Mouse (Mus musculus): ENCODE results near the gene Olfr16. TPM values are rescaled to one million over a fixed set of nuclear protein-coding genes. Genes with fewer than 3 reads are reported as not detected.

The Olfr16 gene
- polyA plus RNA-seq, 2 experiments: not detected

DNA sequence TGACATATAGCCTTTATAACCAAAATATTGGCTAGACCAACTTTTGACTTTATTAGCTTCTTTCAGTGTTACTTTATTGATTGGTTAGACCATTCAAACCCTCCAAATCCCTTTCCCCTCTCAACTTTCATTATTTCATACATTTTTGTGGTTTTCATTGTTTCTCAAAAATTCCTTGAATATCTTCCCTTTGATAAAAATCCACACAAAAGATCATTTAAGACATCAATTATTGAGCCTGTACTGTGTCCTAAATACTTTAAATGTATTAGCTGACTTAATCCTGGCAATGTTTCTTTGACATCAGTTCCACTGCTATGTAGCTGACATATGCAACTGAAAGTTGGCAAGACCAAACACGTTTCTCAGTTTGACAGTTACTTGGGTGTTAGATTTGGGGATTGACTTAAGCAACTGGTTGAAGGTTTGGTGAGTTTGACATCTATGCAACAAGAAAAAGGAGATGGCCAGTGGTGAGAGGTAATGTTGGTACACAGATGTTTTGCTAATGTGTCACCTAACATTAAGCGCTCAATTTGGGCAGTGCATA, 1.0 kb downstream of the Olfr16 start:
- Histone ChIP-seq H3K4me2 (ENCODE audit: low read depth) (no peak overlapping the region), H3K9ac (replicated peaks) (no peak overlapping the region), H3K4me3 (ENCODE audit: insufficient read depth in 1 of 2, low read depth in 2 of 2, low read length in 2 of 2) (no peak overlapping the region), H3K27ac (no peak overlapping the region), H3K9me3 (ENCODE audit: control insufficient read depth, low read length) (no peaks in the 10 kb centered on the region), H3K27me3 (ENCODE audit: control insufficient read depth, insufficient read depth, low read length) (no peaks in the 10 kb centered on the region), H3K4me1 (replicated peaks; ENCODE audit: control insufficient read depth in 2 of 2, insufficient read depth in 2 of 2, low read length in 1 of 2) (no peaks in the 10 kb centered on the region), H3K36me3 (replicated peaks; ENCODE audit: control insufficient read depth, insufficient read depth, low read depth) (no peaks in the 10 kb centered on the region)
- DNase-seq (ENCODE audit: low read depth in 3 of 3, low spot score in 3 of 3) (no peak), ATAC-seq (ENCODE audit: insufficient read depth) (no peak)
- 55% methylated on average over 2 of the region's 2 CpGs for WGBS (ENCODE audit: insufficient replicate concordance)
- TF ChIP-seq CTCF (IDR thresholded peaks at IDR 0.05; ENCODE audit: low read depth) (no peak), EP300 (IDR thresholded peaks at IDR 0.05; ENCODE audit: low read depth) (no peak)

DNA sequence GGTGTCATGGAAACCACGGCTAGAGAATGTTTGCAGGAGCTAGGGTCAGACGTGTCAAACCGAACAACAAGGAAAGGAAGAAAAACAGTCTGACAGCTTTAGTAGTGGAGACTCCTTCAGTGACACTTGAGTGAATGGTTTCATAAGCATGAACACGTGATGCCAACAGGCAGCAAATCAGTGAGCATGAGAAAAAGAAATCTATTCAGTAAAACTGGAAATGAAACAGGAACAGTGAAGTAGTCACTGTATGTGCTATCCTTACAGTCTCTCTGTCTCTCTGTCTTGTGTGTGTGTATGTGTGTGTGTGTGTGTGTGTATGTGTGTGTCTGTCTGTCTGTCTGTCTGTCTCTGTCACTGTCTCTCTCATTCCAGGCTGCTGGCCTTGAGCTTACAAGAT, 5.2 kb downstream of the Olfr16 start:
- TF ChIP-seq EP300 (IDR thresholded peaks at IDR 0.05; ENCODE audit: low read depth) (no peak), CTCF (IDR thresholded peaks at IDR 0.05; ENCODE audit: low read depth) (no peak)
- ATAC-seq (ENCODE audit: insufficient read depth) (no peak), DNase-seq (ENCODE audit: low read depth in 3 of 3, low spot score in 3 of 3) (no peak)
- H3K4me1 ChIP-seq (replicated peaks; ENCODE audit: control insufficient read depth in 2 of 2, insufficient read depth in 2 of 2, low read length in 1 of 2): no peaks in the 10 kb centered on the region
- H3K4me2 ChIP-seq (ENCODE audit: low read depth): no peak overlapping the region
- H3K27me3 ChIP-seq (ENCODE audit: control insufficient read depth, insufficient read depth, low read length): no peaks in the 10 kb centered on the region
- no peak overlapping the region for H3K27ac ChIP-seq
- no peak overlapping the region for H3K4me3 ChIP-seq (ENCODE audit: insufficient read depth in 1 of 2, low read depth in 2 of 2, low read length in 2 of 2)
- no peak overlapping the region for H3K9ac ChIP-seq (replicated peaks)
- H3K36me3 ChIP-seq (replicated peaks; ENCODE audit: control insufficient read depth, insufficient read depth, low read depth): no peaks in the 10 kb centered on the region
- no peaks in the 10 kb centered on the region for H3K9me3 ChIP-seq (ENCODE audit: control insufficient read depth, low read length)
- 62% methylated on average over 4 of the region's 4 CpGs for WGBS (ENCODE audit: insufficient replicate concordance)

DNA sequence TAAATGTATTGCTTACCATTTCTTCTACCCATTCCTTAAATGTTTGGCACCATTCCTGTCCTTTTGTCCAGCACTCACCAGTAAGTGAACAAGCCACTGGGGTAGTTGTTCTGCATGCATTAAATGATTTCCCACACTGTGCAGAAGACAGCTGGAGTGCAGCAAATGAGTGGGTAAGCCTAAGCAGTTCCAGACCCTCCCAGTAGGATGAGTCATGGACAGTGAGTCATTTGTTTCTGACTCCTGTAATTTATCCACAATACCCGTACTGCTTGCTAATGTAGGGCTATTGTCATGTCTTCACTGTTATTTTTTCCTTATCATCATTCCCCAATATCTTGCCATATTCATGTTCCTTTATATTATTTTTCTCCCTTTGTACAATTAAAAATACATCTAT, 10.2 kb downstream of the Olfr16 start:
- TF ChIP-seq EP300 (IDR thresholded peaks at IDR 0.05; ENCODE audit: low read depth) (no peak), CTCF (IDR thresholded peaks at IDR 0.05; ENCODE audit: low read depth) (no peak)
- no peaks in the 10 kb centered on the region for H3K9me3 ChIP-seq (ENCODE audit: control insufficient read depth, low read length)
- no peaks in the 10 kb centered on the region for H3K4me1 ChIP-seq (replicated peaks; ENCODE audit: control insufficient read depth in 2 of 2, insufficient read depth in 2 of 2, low read length in 1 of 2)
- no peak overlapping the region for H3K9ac ChIP-seq (replicated peaks)
- H3K27ac ChIP-seq: no peak overlapping the region
- H3K4me2 ChIP-seq (ENCODE audit: low read depth): no peak overlapping the region
- no peaks in the 10 kb centered on the region for H3K27me3 ChIP-seq (ENCODE audit: control insufficient read depth, insufficient read depth, low read length)
- ATAC-seq (ENCODE audit: insufficient read depth) (no peak), DNase-seq (ENCODE audit: low read depth in 3 of 3, low spot score in 3 of 3) (no peak)
- 39% methylated on average over 1 of the region's 1 CpGs for WGBS (ENCODE audit: insufficient replicate concordance)
- no peak overlapping the region for H3K4me3 ChIP-seq (ENCODE audit: insufficient read depth in 1 of 2, low read depth in 2 of 2, low read length in 2 of 2)
- H3K36me3 ChIP-seq (replicated peaks; ENCODE audit: control insufficient read depth, insufficient read depth, low read depth): no peaks in the 10 kb centered on the region

DNA sequence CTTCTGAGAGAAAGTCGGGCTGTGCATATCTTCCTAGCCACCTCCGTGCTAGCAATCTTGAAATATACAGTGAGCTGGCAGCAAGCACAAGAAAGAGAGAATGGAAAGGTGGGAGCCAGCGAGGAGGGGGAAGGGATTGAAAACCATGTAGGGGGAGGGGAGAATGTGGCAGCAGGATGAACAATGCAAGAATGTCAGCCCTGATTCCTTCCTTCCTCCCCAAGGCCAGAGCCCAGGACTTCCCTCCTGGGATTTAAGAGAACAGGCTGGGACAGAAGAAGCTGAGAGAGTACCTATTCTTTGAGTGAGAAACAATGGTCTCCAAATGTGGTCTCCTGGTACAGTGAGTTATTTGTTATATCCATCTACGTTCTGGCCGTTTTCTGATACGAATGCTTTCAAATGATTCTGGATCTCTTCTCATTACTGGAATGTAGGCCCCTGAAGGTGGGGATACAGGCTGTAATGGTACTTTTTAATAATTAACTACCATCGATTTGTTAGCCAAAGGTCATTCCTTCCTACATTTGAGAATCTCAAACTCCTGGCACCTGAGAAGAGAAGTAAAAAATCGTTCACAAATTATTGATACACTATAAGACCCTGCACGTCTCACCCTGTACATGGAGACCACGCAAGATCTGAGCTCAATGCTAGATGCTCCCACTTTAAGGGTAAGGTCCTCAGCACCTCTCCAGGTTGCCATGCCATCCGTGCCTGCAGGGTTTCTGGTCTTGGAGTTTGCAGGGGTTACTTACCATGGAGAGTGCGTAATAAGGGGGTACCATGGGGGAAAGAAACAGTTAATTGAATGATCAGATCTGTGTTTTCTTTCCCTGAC, 39.8 kb downstream of the Olfr16 start:
- H3K4me2 ChIP-seq (ENCODE audit: low read depth): peak overlapping the region; percentile 33
- DNase-seq (ENCODE audit: low read depth in 3 of 3, low spot score in 3 of 3): peak in 1 of 3 experiments; percentile 2
- ATAC-seq (ENCODE audit: insufficient read depth): peak; percentile 43; the same call in 1 of the 2 replicates
- no peak overlapping the region for H3K27ac ChIP-seq
- H3K36me3 ChIP-seq (replicated peaks; ENCODE audit: control insufficient read depth, insufficient read depth, low read depth): no peaks in the 10 kb centered on the region
- H3K4me3 ChIP-seq (ENCODE audit: insufficient read depth in 1 of 2, low read depth in 2 of 2, low read length in 2 of 2): peak overlapping the region; percentile 36 to 52
- H3K27me3 ChIP-seq (ENCODE audit: control insufficient read depth, insufficient read depth, low read length): no peaks in the 10 kb centered on the region
- TF ChIP-seq EP300 (IDR thresholded peaks at IDR 0.05; ENCODE audit: low read depth): no peak
- TF ChIP-seq CTCF (IDR thresholded peaks at IDR 0.05; ENCODE audit: low read depth): no peak
- no peak overlapping the region for H3K9ac ChIP-seq (replicated peaks)
- H3K9me3 ChIP-seq (ENCODE audit: control insufficient read depth, low read length): no peaks in the 10 kb centered on the region
- no peaks in the 10 kb centered on the region for H3K4me1 ChIP-seq (replicated peaks; ENCODE audit: control insufficient read depth in 2 of 2, insufficient read depth in 2 of 2, low read length in 1 of 2)
- WGBS (ENCODE audit: insufficient replicate concordance): 41% methylated on average over 12 of the region's 12 CpGs

DNA sequence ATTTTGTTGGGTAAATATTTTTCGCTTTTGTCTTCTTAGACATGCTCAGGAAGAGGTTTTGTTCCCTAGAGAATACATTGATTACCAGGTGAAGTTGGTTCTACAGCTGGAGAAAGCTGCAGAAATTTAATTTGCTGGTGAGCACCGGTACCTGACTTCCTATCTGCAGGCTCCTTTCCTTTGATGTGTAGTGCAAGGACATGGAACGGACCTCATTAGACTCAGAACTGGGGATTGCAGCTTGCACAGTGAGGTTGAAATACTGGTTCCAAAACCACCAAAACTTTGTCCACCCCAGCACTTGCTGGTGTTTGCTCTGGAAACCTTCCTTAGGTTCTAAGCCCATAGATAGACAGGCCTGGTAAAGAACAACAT, 40.4 kb downstream of the Olfr16 start:
- Histone ChIP-seq H3K4me3 (ENCODE audit: insufficient read depth in 1 of 2, low read depth in 2 of 2, low read length in 2 of 2) (peak overlapping the region; percentile 24 to 36; a peak in 3 of 4 replicates), H3K9me3 (ENCODE audit: control insufficient read depth, low read length) (no peaks in the 10 kb centered on the region), H3K4me1 (replicated peaks; ENCODE audit: control insufficient read depth in 2 of 2, insufficient read depth in 2 of 2, low read length in 1 of 2) (no peaks in the 10 kb centered on the region), H3K36me3 (replicated peaks; ENCODE audit: control insufficient read depth, insufficient read depth, low read depth) (no peaks in the 10 kb centered on the region), H3K4me2 (ENCODE audit: low read depth) (peak overlapping the region; percentile 33; the same call in 1 of the 2 replicates), H3K27me3 (ENCODE audit: control insufficient read depth, insufficient read depth, low read length) (no peaks in the 10 kb centered on the region), H3K27ac (no peak overlapping the region), H3K9ac (replicated peaks) (no peak overlapping the region)
- ATAC-seq (ENCODE audit: insufficient read depth) (no peak), DNase-seq (ENCODE audit: low read depth in 3 of 3, low spot score in 3 of 3) (no peak)
- TF ChIP-seq EP300 (IDR thresholded peaks at IDR 0.05; ENCODE audit: low read depth) (no peak), CTCF (IDR thresholded peaks at IDR 0.05; ENCODE audit: low read depth) (no peak)
- 50% methylated on average over 3 of the region's 3 CpGs for WGBS (ENCODE audit: insufficient replicate concordance)

Other genes starting within 250 kb of the Olfr16 start
- gene Apcs, start 55.4 kb upstream of the Olfr16 start, polyA plus RNA-seq (2012; rRNA removed): 9.8 and 14.4 TPM in 2 replicates
- 48.5 and 64.3 TPM in 2 replicates for gene Apcs, start 55.4 kb upstream of the Olfr16 start, polyA plus RNA-seq (2014; fragmentation: Nextera tagmentation; extraction: Ambion mirVana)
- gene Olfr1408, start 187.0 kb downstream of the Olfr16 start, polyA plus RNA-seq (2012; rRNA removed): not detected in 2 replicates
- gene Olfr1408, start 187.0 kb downstream of the Olfr16 start, polyA plus RNA-seq (2014; fragmentation: Nextera tagmentation; extraction: Ambion mirVana): not detected in 2 replicates
- gene Olfr1406, start 240.2 kb downstream of the Olfr16 start, polyA plus RNA-seq (2012; rRNA removed): not detected in 2 replicates
- not detected in 2 replicates for gene Olfr1406, start 240.2 kb downstream of the Olfr16 start, polyA plus RNA-seq (2014; fragmentation: Nextera tagmentation; extraction: Ambion mirVana)
- not detected in 2 replicates for gene Olfr218, start 247.4 kb downstream of the Olfr16 start, polyA plus RNA-seq (2012; rRNA removed)
- not detected in 2 replicates for gene Olfr218, start 247.4 kb downstream of the Olfr16 start, polyA plus RNA-seq (2014; fragmentation: Nextera tagmentation; extraction: Ambion mirVana)

Data from liver, embryonic 14.5 days (tissue).